ENCODE assay signal across 17 mouse cellular contexts in the genomic region with DNA sequence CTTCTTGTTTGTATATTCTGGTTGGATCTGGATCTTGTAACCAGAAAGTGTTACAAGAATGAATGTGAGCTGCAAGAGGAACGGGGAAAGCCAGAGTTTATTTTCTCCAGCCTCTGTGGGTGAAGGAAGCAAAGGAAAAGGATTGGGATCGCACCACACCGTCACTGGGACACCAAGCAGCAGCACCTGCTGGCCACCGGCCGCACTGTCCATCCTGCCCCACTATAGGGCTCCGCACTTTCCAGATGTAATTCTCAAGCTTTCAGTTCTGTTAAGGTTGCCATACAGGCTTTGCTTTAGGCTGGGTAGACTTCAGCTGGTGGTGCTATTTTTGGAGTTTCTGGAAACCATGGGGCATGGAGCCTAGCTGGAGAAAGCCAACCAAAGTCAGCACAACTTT. TPM values are rescaled to one million over a fixed set of nuclear protein-coding genes. Genes with fewer than 3 reads are reported as not detected.
DNase-seq lines count a peak whose midpoint lies in the region; ATAC-seq and TF ChIP-seq lines count a peak whose summit lies in the region.
"Had no signal": no experiment of that assay in that cellular context is flagged by ENCODE, and none has a peak within 500 bp of the region (broad histone marks: within the 10 kb centered on the region; RNA-seq: fewer than 3 reads in every experiment).

No protein-coding gene starts in this region.

- WGBS in hindbrain, postnatal 0 days: 58% methylated on average over 6 of the region's 6 CpGs
- WGBS in hindbrain, embryonic 12.5 days: 65% methylated on average over 6 of the region's 6 CpGs
- 56% methylated on average over 6 of the region's 6 CpGs for WGBS in intestine, embryonic 16.5 days

- no peaks in the 10 kb centered on the region for H3K36me3 ChIP-seq in hindbrain, postnatal 0 days (ENCODE audit: insufficient read depth, low read length)
- no peaks in the 10 kb centered on the region for H3K36me3 ChIP-seq in hindbrain, embryonic 12.5 days
- H3K36me3 ChIP-seq in intestine, embryonic 16.5 days (ENCODE audit: control insufficient read depth, insufficient read depth, low read length): no peaks in the 10 kb centered on the region
- H3K36me3 ChIP-seq: lung, embryonic 15.5 days; stomach, embryonic 15.5 days had no signal

- peak; percentile 29; the same call in 1 of the 2 replicates for TF ChIP-seq CTCF in hindbrain, postnatal 0 days (IDR thresholded peaks at IDR 0.05; ENCODE audit: low read depth)

- no peak overlapping the region for H3K4me2 ChIP-seq in hindbrain, postnatal 0 days (ENCODE audit: low read depth, low read length)
- no peak overlapping the region for H3K4me2 ChIP-seq in hindbrain, embryonic 12.5 days (replicated peaks)
- H3K4me2 ChIP-seq in intestine, embryonic 16.5 days (ENCODE audit: low read depth, low read length): no peak overlapping the region
- H3K4me2 ChIP-seq: lung, embryonic 15.5 days; stomach, embryonic 15.5 days had no signal

- no peak overlapping the region for H3K27ac ChIP-seq in hindbrain, postnatal 0 days
- H3K27ac ChIP-seq in hindbrain, embryonic 12.5 days: no peak overlapping the region
- H3K27ac ChIP-seq in intestine, embryonic 16.5 days (ENCODE audit: low read length): peak overlapping the region; percentile 51
- H3K27ac ChIP-seq: lung, embryonic 15.5 days; stomach, embryonic 15.5 days had no signal

- no peak overlapping the region for H3K9ac ChIP-seq in hindbrain, postnatal 0 days (replicated peaks; ENCODE audit: low read length)
- H3K9ac ChIP-seq in hindbrain, embryonic 12.5 days: no peak overlapping the region
- H3K9ac ChIP-seq in intestine, embryonic 16.5 days (ENCODE audit: low read depth, low read length): no peak overlapping the region
- H3K9ac ChIP-seq: lung, embryonic 15.5 days; stomach, embryonic 15.5 days had no signal

- H3K4me3 ChIP-seq in hindbrain, postnatal 0 days (ENCODE audit: low read length): no peak overlapping the region
- no peak overlapping the region for H3K4me3 ChIP-seq in hindbrain, embryonic 12.5 days
- no peak overlapping the region for H3K4me3 ChIP-seq in intestine, embryonic 16.5 days (ENCODE audit: low read length)
- H3K4me3 ChIP-seq: lung, embryonic 15.5 days; stomach, embryonic 15.5 days had no signal

- H3K9me3 ChIP-seq in hindbrain, postnatal 0 days (ENCODE audit: low read length): no peaks in the 10 kb centered on the region
- no peaks in the 10 kb centered on the region for H3K9me3 ChIP-seq in hindbrain, embryonic 12.5 days (replicated peaks)
- H3K9me3 ChIP-seq in intestine, embryonic 16.5 days (ENCODE audit: control insufficient read depth, low read length): no peaks in the 10 kb centered on the region
- H3K9me3 ChIP-seq: lung, embryonic 15.5 days; stomach, embryonic 15.5 days had no signal

- no peak for DNase-seq in hindbrain, postnatal 0 days (ENCODE audit: low spot score)
- DNase-seq in adipocyte (ENCODE audit: low spot score): peak; percentile 37
- DNase-seq in gastrocnemius, postnatal 25 days: peak; percentile 20
- DNase-seq in spleen, adult 18-20 months: no peak
- no peak for DNase-seq in urinary bladder, postnatal 10 days (ENCODE audit: low spot score)
- DNase-seq in c-Kit-positive CD71-positive TER-119-positive erythroid progenitor cells, embryonic 14.5 days (ENCODE audit: low spot score): no peak
- DNase-seq: cerebellum, adult 11 months; kidney, postnatal 4 days had no signal

- H3K4me1 ChIP-seq in hindbrain, postnatal 0 days (ENCODE audit: insufficient read depth, low read length): no peaks in the 10 kb centered on the region
- H3K4me1 ChIP-seq in hindbrain, embryonic 12.5 days: peaks cover 5% of the 10 kb centered on the region
- H3K4me1 ChIP-seq in intestine, embryonic 16.5 days (ENCODE audit: control insufficient read depth, insufficient read depth, low read length): peaks cover 13% of the 10 kb centered on the region

- H3K27me3 ChIP-seq in hindbrain, postnatal 0 days (ENCODE audit: insufficient read depth, low read length): no peaks in the 10 kb centered on the region
- peaks cover 17% of the 10 kb centered on the region for H3K27me3 ChIP-seq in hindbrain, embryonic 12.5 days
- no peaks in the 10 kb centered on the region for H3K27me3 ChIP-seq in intestine, embryonic 16.5 days (replicated peaks; ENCODE audit: control insufficient read depth, insufficient read depth, low read length)
- H3K27me3 ChIP-seq: stomach, embryonic 15.5 days had no signal

- ATAC-seq in hindbrain, postnatal 0 days: no peak
- ATAC-seq in hindbrain, embryonic 12.5 days (ENCODE audit: low FRiP score): no peak
- no peak for ATAC-seq in intestine, embryonic 16.5 days
- ATAC-seq: CD4-positive, CD25-positive, alpha-beta regulatory T cell, adult 4 months had no signal

RNA-seq across cellular contexts. Expression of a gene that starts 2.3 kb away (rescaled TPM):
- 0.31 and 2.2 TPM in 2 replicates for total RNA-seq in hindbrain, postnatal 0 days (2014; rRNA removed)
- polyA plus RNA-seq in hindbrain, postnatal 0 days (2015; fragmentation: Nextera tagmentation; extraction: Ambion mirVana): 0.23 TPM in 1 of 2 replicates, not detected in the other
- not detected in 2 replicates for polyA plus RNA-seq in hindbrain, embryonic 12.5 days (2016; fragmentation: Nextera tagmentation; extraction: Ambion mirVana)
- 1 to 10 TPM; 1.0 to 1.3 TPM for total RNA-seq in gastrocnemius, postnatal 25 days (2021)
- 0.16 and 0.28 TPM in 2 replicates for polyA plus RNA-seq in intestine, embryonic 16.5 days (2015; fragmentation: Nextera tagmentation; extraction: Ambion mirVana)
- total RNA-seq: left cerebral cortex, postnatal 10 days had no signal
- polyA plus RNA-seq: CD4-positive, CD25-positive, alpha-beta regulatory T cell, adult 4 months; lung, embryonic 15.5 days had no signal

RNA-seq across cellular contexts. Expression of a gene that starts 24.7 kb away (rescaled TPM):
- 2.9 and 8.9 TPM in 2 replicates for total RNA-seq in hindbrain, postnatal 0 days (2014; rRNA removed)
- 16.0 and 17.0 TPM in 2 replicates for polyA plus RNA-seq in hindbrain, postnatal 0 days (2015; fragmentation: Nextera tagmentation; extraction: Ambion mirVana)
- polyA plus RNA-seq in hindbrain, embryonic 12.5 days (2016; fragmentation: Nextera tagmentation; extraction: Ambion mirVana): 23.2 and 23.3 TPM in 2 replicates
- 10 to 100 TPM; 16.3 to 22.5 TPM for total RNA-seq in gastrocnemius, postnatal 25 days (2021)
- 36.0 and 37.8 TPM in 2 replicates for polyA plus RNA-seq in intestine, embryonic 16.5 days (2015; fragmentation: Nextera tagmentation; extraction: Ambion mirVana)

RNA-seq across cellular contexts. Expression of a gene that starts 50.7 kb away (rescaled TPM):
- total RNA-seq in hindbrain, postnatal 0 days (2014; rRNA removed): not detected in 2 replicates
- polyA plus RNA-seq in hindbrain, postnatal 0 days (2015; fragmentation: Nextera tagmentation; extraction: Ambion mirVana): 3.5 and 3.9 TPM in 2 replicates
- polyA plus RNA-seq in hindbrain, embryonic 12.5 days (2016; fragmentation: Nextera tagmentation; extraction: Ambion mirVana): 2.5 and 3.2 TPM in 2 replicates
- 1 to 10 TPM; 2.6 to 3.6 TPM for total RNA-seq in gastrocnemius, postnatal 25 days (2021)
- polyA plus RNA-seq in intestine, embryonic 16.5 days (2015; fragmentation: Nextera tagmentation; extraction: Ambion mirVana): 6.8 and 7.7 TPM in 2 replicates

RNA-seq across cellular contexts. Expression of a gene that starts 52.0 kb away (rescaled TPM):
- total RNA-seq in hindbrain, postnatal 0 days (2014; rRNA removed): not detected in 2 replicates
- polyA plus RNA-seq in hindbrain, postnatal 0 days (2015; fragmentation: Nextera tagmentation; extraction: Ambion mirVana): not detected in 2 replicates
- polyA plus RNA-seq in hindbrain, embryonic 12.5 days (2016; fragmentation: Nextera tagmentation; extraction: Ambion mirVana): not detected in 2 replicates
- not detected for total RNA-seq in gastrocnemius, postnatal 25 days (2021)
- polyA plus RNA-seq in intestine, embryonic 16.5 days (2015; fragmentation: Nextera tagmentation; extraction: Ambion mirVana): not detected in 2 replicates
- total RNA-seq: adrenal gland, adult 18-20 months; gastrocnemius, adult 8-10 months; left cerebral cortex, postnatal 10 days had no signal
- polyA plus RNA-seq: CD4-positive, CD25-positive, alpha-beta regulatory T cell, adult 4 months; cortical plate, adult 2 months; lung, embryonic 15.5 days; stomach, embryonic 15.5 days had no signal

RNA-seq across cellular contexts. Expression of a gene that starts 54.7 kb away (rescaled TPM):
- total RNA-seq in hindbrain, postnatal 0 days (2014; rRNA removed): not detected in 2 replicates
- polyA plus RNA-seq in hindbrain, postnatal 0 days (2015; fragmentation: Nextera tagmentation; extraction: Ambion mirVana): not detected in 2 replicates
- not detected in 2 replicates for polyA plus RNA-seq in hindbrain, embryonic 12.5 days (2016; fragmentation: Nextera tagmentation; extraction: Ambion mirVana)
- total RNA-seq in gastrocnemius, postnatal 25 days (2021): under 1 TPM; 0.33 to 0.59 TPM
- polyA plus RNA-seq in intestine, embryonic 16.5 days (2015; fragmentation: Nextera tagmentation; extraction: Ambion mirVana): not detected in 2 replicates
- polyA plus RNA-seq: lung, embryonic 15.5 days had no signal

Comparison
In these comparisons a context has a peak if more than half of its experiments do, and no peak if none do; other contexts are left out.
1. DNase-seq: peak in adipocyte (single experiment) and gastrocnemius, postnatal 25 days (single experiment); none in hindbrain, postnatal 0 days (single experiment), spleen, adult 18-20 months (0 of 2), urinary bladder, postnatal 10 days (single experiment) and c-Kit-positive CD71-positive TER-119-positive erythroid progenitor cells, embryonic 14.5 days (single experiment).